Mouse (Mus musculus) left cerebral cortex, adult 6 months (tissue): ENCODE results near the gene Spg7. TPM values are rescaled to one million over a fixed set of nuclear protein-coding genes. Genes with fewer than 3 reads are reported as not detected.

Source experiments
- long read RNA-seq, 2 experiments: library from polyadenylated mRNA; unstranded; transcript quantifications; one replicate each; pipeline ENCODE4 v2.0.0; 2019 to 2020
- polyA plus RNA-seq: library from polyadenylated mRNA; unstranded; fragments of <200 nt; fragmentation: Nextera tagmentation; gene quantifications from 2 replicates; pipeline ENCODE4 v1.2.3, GENCODE M21; 2021

Gene Spg7
- polyA plus RNA-seq, result 18.5 and 42.3 TPM in 2 replicates
- long read RNA-seq, experiment 1, transcript Spg7-209 (17 exons, 2,896 nt), result major isoform, 35 of 74 reads
- long read RNA-seq, experiment 1, partial matches to known transcripts, result 17 of 74 reads
- long read RNA-seq, experiment 1, other reads (novel, unspliced or antisense), result 22 of 74 reads
- long read RNA-seq, experiment 2, partial matches to known transcripts, result 14 of 28 reads
- long read RNA-seq, experiment 2, other reads (novel, unspliced or antisense), result 10 of 28 reads

GRCm38 (mm10) chr8:123062721-123063120 is at the start of gene Spg7:
Gene Spg7 (plus strand): TSS chr8:123062942.

GRCm38 (mm10) chr8:123042158-123042973 is 20.4 kb upstream of the Spg7 start, which contains the start of gene Ankrd11:
Gene Ankrd11 (minus strand): TSS chr8:123042277.

GRCm38 (mm10) chr8:123101735-123102685 is 39.3 kb downstream of the Spg7 start, which contains the start of gene Rpl13:
Gene Rpl13 (plus strand): TSS chr8:123102350.

GRCm38 (mm10) chr8:123117127-123117731 is 54.5 kb downstream of the Spg7 start, which contains the start of gene Cpne7:
Gene Cpne7 (plus strand): TSS chr8:123117374.

Other genes starting within 250 kb of the Spg7 start
- gene Cdh15, start 215.0 kb upstream of the Spg7 start, polyA plus RNA-seq, result 1.1 and 2.8 TPM in 2 replicates
- 18.2 and 43.0 TPM in 2 replicates for gene Ankrd11, start 20.7 kb upstream of the Spg7 start, polyA plus RNA-seq
- 2,211 and 2,271 TPM in 2 replicates for gene Rpl13, start 39.4 kb downstream of the Spg7 start, polyA plus RNA-seq
- gene Cpne7, start 54.4 kb downstream of the Spg7 start, polyA plus RNA-seq, result 11.0 and 14.2 TPM in 2 replicates
- 0.16 and 0.20 TPM in 2 replicates for gene Sult5a1, start 95.4 kb downstream of the Spg7 start, polyA plus RNA-seq
- gene Dpep1, start 123.3 kb downstream of the Spg7 start, polyA plus RNA-seq, result not detected in 2 replicates
- gene Chmp1a, start 149.8 kb downstream of the Spg7 start, polyA plus RNA-seq, result 94.3 and 139 TPM in 2 replicates
- gene Spata33, start 149.9 kb downstream of the Spg7 start, polyA plus RNA-seq, result 8.6 and 9.6 TPM in 2 replicates
- 60.2 and 80.2 TPM in 2 replicates for gene Cdk10, start 161.9 kb downstream of the Spg7 start, polyA plus RNA-seq
- 31.7 and 37.1 TPM in 2 replicates for gene Spata2l, start 173.3 kb downstream of the Spg7 start, polyA plus RNA-seq
- 4.8 and 5.6 TPM in 2 replicates for gene Zfp276, start 191.3 kb downstream of the Spg7 start, polyA plus RNA-seq
- 20.4 and 31.0 TPM in 2 replicates for gene Vps9d1, start 191.4 kb downstream of the Spg7 start, polyA plus RNA-seq